Mouse (Mus musculus) lung, embryonic 16.5 days (tissue): ENCODE data around the gene Zbtb8b. TPM values are rescaled to one million over a fixed set of nuclear protein-coding genes. Genes with fewer than 3 reads are reported as not detected.

ENCODE experiments used
- ATAC-seq: fragments of 200-750 bp; cut with Nextera tagmentation; 2 replicates; pipeline ENCODE4 v1.8.0; 2017; ENCODE audit warnings: low read depth, mild to moderate bottlenecking, moderate library complexity
- H3K27ac ChIP-seq: fragments of 300-500 bp; sonication (generic); 2 replicates; pipeline ENCODE4 v1.5.1; 2014; ENCODE audit warnings: mild to moderate bottlenecking, control low read depth, low read length
- H3K27me3 ChIP-seq: fragments of 300-500 bp; sonication (generic); 2 replicates; pipeline ENCODE4 v1.6.1; 2014; ENCODE audit warnings: low read depth, low read length, mixed read lengths; ENCODE audit not compliant: control insufficient read depth, insufficient read depth
- H3K36me3 ChIP-seq: fragments of 300-500 bp; sonication (generic); 2 replicates; pipeline ENCODE4 v1.6.1; 2014; ENCODE audit warnings: low read length; ENCODE audit not compliant: control insufficient read depth, insufficient read depth
- H3K4me1 ChIP-seq: fragments of 300-500 bp; sonication (generic); replicated peaks from 2 replicates; pipeline ENCODE4 v1.6.1; 2014; ENCODE audit warnings: low read length, mixed read lengths; ENCODE audit not compliant: control insufficient read depth, insufficient read depth
- H3K4me2 ChIP-seq: fragments of 300-500 bp; sonication (generic); 2 replicates; pipeline ENCODE4 v1.6.1; 2014; ENCODE audit warnings: low read depth, low read length, control low read depth
- H3K4me3 ChIP-seq: fragments of 300-500 bp; sonication (generic); 2 replicates; pipeline ENCODE4 v1.5.1; 2014; ENCODE audit warnings: mild to moderate bottlenecking, low read length, control low read depth
- H3K9ac ChIP-seq: fragments of 300-500 bp; sonication (generic); 2 replicates; pipeline ENCODE4 v1.6.1; 2014; ENCODE audit warnings: low read length, control low read depth
- H3K9me3 ChIP-seq: fragments of 300-500 bp; sonication (generic); 2 replicates; pipeline ENCODE4 v1.6.1; 2016; ENCODE audit warnings: low read length; ENCODE audit not compliant: control insufficient read depth
- WGBS: fragments of 180-500 bp; shearing (Covaris S2); extraction: QIAGEN DNeasy Blood & Tissue Kit; methylation state at CpG from one replicate; pipeline ENCODE4 v1.1.7; 2014; 5-methylcytosine and 5-hydroxymethylcytosine counted together
- polyA plus RNA-seq: library from polyadenylated mRNA; unstranded; fragments of >200 nt; fragmentation: Nextera tagmentation; extraction: Ambion mirVana; gene quantifications from 2 replicates; pipeline ENCODE4 v1.2.1, GENCODE M21; 2015

Zbtb8b gene
- polyA plus RNA-seq, 1 experiment from 2014 or later, result 2.7 TPM

GRCm38 (mm10) chr4:129382488-129382887 lies 58.2 kb downstream of the Zbtb8b start:
- H3K4me2 ChIP-seq, result no peak overlapping the region
- peak overlapping the region; percentile 55; the same call in 1 of the 2 replicates for H3K27ac ChIP-seq
- H3K4me1 ChIP-seq, result peaks cover 12% of the 10 kb centered on the region
- no peaks in the 10 kb centered on the region for H3K36me3 ChIP-seq
- H3K4me3 ChIP-seq, result no peak overlapping the region
- H3K9ac ChIP-seq, result no peak overlapping the region
- H3K9me3 ChIP-seq, result no peaks in the 10 kb centered on the region
- no peak for ATAC-seq
- no peaks in the 10 kb centered on the region for H3K27me3 ChIP-seq
- WGBS, result 94% methylated on average over 2 of the region's 2 CpGs

- Histone ChIP-seq H3K4me3 (no peak overlapping the region), H3K9ac (no peak overlapping the region), H3K27ac (no peak overlapping the region), H3K36me3 (no peaks in the 10 kb centered on the region), H3K27me3 (no peaks in the 10 kb centered on the region), H3K9me3 (no peaks in the 10 kb centered on the region), H3K4me1 (peaks cover 12% of the 10 kb centered on the region), H3K4me2 (no peak overlapping the region)
- no peak for ATAC-seq
- 85% methylated on average over 9 of the region's 9 CpGs for WGBS
Observed at GRCm38 (mm10) chr4:129382029-129382428, 58.6 kb downstream of the Zbtb8b start.

DNA sequence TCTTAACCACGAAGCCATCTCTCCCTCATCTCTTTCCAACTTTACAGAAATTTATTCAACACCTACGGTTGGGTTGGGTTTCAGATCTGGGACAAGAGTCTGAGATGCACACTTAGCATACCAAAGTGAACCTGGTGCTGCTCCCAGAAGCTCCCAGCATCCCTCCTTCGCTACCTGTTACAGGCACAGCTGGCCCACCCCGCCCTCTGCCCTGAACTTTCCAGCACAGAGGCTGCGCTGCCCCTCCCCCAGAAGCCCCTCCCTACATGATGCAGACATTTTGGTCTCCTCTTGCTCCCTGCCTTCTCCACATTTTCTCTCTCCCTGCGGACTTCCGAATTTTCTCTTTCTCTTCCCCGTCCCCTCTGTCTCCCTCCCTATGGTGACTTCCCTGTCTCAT lies 59.5 kb downstream of the Zbtb8b start:
- Histone ChIP-seq H3K9ac (no peak overlapping the region), H3K4me2 (no peak overlapping the region), H3K36me3 (no peaks in the 10 kb centered on the region), H3K9me3 (no peaks in the 10 kb centered on the region), H3K27me3 (no peaks in the 10 kb centered on the region), H3K27ac (no peak overlapping the region), H3K4me1 (peaks cover 12% of the 10 kb centered on the region), H3K4me3 (no peak overlapping the region)
- 74% methylated on average over 8 of the region's 8 CpGs for WGBS
- no peak for ATAC-seq

DNA sequence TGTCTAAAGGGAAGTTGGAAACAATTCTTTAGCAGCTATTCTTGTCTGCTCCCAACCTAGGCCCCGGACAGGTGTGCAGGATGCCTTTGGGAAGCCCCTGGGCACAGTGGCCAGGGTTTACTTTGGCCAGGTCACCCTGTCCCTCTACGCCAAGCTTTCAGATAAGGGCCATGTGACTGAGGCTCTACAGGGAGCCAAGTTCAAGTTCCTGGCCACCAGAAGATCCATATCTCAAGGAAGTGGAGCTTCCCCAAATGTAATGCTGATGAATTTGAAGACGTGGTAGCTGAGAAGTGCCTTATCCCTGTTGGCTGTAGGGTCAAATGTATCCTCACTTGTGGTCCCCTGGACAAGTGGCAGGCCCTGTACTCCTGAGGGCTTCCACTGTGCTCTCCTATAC lies 60.8 kb downstream of the Zbtb8b start:
- H3K4me2 ChIP-seq, result no peak overlapping the region
- no peaks in the 10 kb centered on the region for H3K9me3 ChIP-seq
- WGBS, result 74% methylated on average over 3 of the region's 3 CpGs
- ATAC-seq, result no peak
- no peak overlapping the region for H3K27ac ChIP-seq
- H3K4me1 ChIP-seq, result peaks cover 9% of the 10 kb centered on the region
- no peaks in the 10 kb centered on the region for H3K27me3 ChIP-seq
- no peak overlapping the region for H3K9ac ChIP-seq
- H3K4me3 ChIP-seq, result no peak overlapping the region
- H3K36me3 ChIP-seq, result no peaks in the 10 kb centered on the region

DNA sequence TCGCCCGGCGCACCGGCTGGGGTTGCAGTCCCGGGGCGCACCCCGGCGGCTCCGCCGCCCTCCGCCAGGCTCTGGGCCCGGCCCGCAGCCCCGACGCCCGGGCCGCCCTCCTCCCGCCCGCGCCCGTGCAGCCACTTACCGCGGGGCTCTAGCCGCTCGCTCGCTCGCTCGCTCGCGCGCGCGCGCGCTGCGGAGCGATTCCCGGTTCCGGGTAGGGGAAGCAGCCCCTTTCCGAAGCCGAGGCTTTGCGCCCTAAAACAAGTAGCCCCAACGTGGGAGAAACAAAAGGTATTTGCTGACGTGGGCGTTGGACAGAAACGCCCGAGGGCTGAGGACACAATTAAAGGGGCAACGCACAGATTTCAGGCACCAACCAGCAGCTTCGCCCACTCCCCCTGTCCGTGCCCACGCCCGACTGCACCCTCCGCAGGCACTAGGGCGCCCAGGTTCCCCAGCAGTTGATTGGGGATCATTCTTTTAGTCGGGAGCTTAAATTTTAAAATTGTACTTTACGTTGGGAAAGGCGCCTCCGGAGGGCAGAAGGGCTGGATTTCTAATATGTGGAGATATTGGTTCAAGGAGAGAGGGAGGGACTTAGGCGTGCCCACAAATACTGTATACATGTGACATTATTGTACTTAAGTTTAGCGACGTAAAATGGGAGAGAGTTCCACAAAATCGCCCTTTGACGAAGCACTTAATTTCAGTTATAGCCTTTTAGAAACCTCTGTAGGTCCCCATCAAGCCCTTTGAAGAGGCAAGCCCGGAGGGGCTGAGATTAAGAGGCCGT lies 62.9 kb downstream of the Zbtb8b start, which contains the start of gene Zbtb8a:
Zbtb8a (minus strand) TSS at position 516 of the 790 bp plus-strand sequence.
- Histone ChIP-seq H3K27ac (peak within 1 kb of the TSS; percentile 94), H3K9ac (peak within 1 kb of the TSS; percentile 84), H3K9me3 (no peaks in the 10 kb centered on the region), H3K4me1 (peaks cover 6% of the 10 kb centered on the region; the same call in 1 of the 2 replicates), H3K36me3 (no peaks in the 10 kb centered on the region), H3K4me3 (peak within 1 kb of the TSS; percentile 68), H3K4me2 (peak within 1 kb of the TSS; percentile 79), H3K27me3 (no peaks in the 10 kb centered on the region)
- peak; percentile 71 for ATAC-seq
- WGBS, result under 1% methylated on average over 58 of the region's 65 CpGs

GRCm38 (mm10) chr4:129376961-129377545 lies 63.6 kb downstream of the Zbtb8b start:
- Histone ChIP-seq H3K4me3 (peak overlapping the region; percentile 68), H3K4me2 (peak overlapping the region; percentile 79), H3K36me3 (no peaks in the 10 kb centered on the region), H3K9me3 (no peaks in the 10 kb centered on the region), H3K27me3 (no peaks in the 10 kb centered on the region), H3K4me1 (peaks cover 6% of the 10 kb centered on the region; the same call in 1 of the 2 replicates), H3K27ac (peak overlapping the region; percentile 94), H3K9ac (peak overlapping the region; percentile 84)
- under 1% methylated on average over 35 of the region's 68 CpGs for WGBS
- ATAC-seq, result peak; percentile 81

DNA sequence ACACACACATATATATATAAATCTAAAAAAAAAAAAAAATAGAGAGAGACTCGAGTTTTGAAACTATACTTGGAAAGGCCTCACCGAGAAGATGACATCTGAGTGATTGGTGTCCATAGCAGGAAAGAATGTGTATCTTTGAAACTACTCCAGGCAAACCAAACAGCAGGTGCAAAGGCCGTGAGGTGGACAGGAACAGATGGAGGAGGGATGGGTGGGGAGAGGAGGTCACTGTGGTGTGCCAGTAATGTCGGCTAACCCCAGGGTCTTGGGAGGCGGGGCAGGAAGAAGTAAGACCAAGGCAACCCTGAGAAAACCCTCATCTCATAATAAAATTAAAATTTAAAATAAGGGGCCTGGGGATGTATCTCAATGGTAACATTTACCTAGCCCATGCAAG lies 64.8 kb downstream of the Zbtb8b start:
- Histone ChIP-seq H3K27ac (no peak overlapping the region), H3K4me2 (peak overlapping the region; percentile 79; the same call in 1 of the 2 replicates), H3K9ac (no peak overlapping the region), H3K9me3 (no peaks in the 10 kb centered on the region), H3K4me3 (no peak overlapping the region), H3K27me3 (no peaks in the 10 kb centered on the region), H3K36me3 (no peaks in the 10 kb centered on the region), H3K4me1 (peaks cover 6% of the 10 kb centered on the region; the same call in 1 of the 2 replicates)
- no peak for ATAC-seq
- WGBS, result 76% methylated on average over 5 of the region's 5 CpGs

Other genes starting within 250 kb of the Zbtb8b start
- 3.4 and 3.8 TPM in 2 replicates for gene C77080, start 179.4 kb downstream of the Zbtb8b start, polyA plus RNA-seq
- gene Sync, start 153.2 kb downstream of the Zbtb8b start, polyA plus RNA-seq, result 0.50 and 0.75 TPM in 2 replicates
- 356 and 390 TPM in 2 replicates for gene Rbbp4, start 105.5 kb downstream of the Zbtb8b start, polyA plus RNA-seq
- gene Zbtb8os, start 105.2 kb downstream of the Zbtb8b start, polyA plus RNA-seq, result 45.5 and 47.3 TPM in 2 replicates
- 21.7 and 22.0 TPM in 2 replicates for gene Zbtb8a, start 62.7 kb downstream of the Zbtb8b start, polyA plus RNA-seq
- gene Bsdc1, start 20.7 kb upstream of the Zbtb8b start, polyA plus RNA-seq, result 25.5 and 29.2 TPM in 2 replicates
- not detected in 2 replicates for gene Tssk3, start 50.2 kb upstream of the Zbtb8b start, polyA plus RNA-seq
- gene Fam229a, start 50.3 kb upstream of the Zbtb8b start, polyA plus RNA-seq, result not detected in 2 replicates
- gene Marcksl1, start 72.7 kb upstream of the Zbtb8b start, polyA plus RNA-seq, result 506 and 544 TPM in 2 replicates
- gene Hdac1, start 101.9 kb upstream of the Zbtb8b start, polyA plus RNA-seq, result 243 and 247 TPM in 2 replicates
- 10.7 and 26.5 TPM in 2 replicates for gene Lck, start 132.8 kb upstream of the Zbtb8b start, polyA plus RNA-seq
- gene Fam167b, start 137.7 kb upstream of the Zbtb8b start, polyA plus RNA-seq, result 5.3 and 6.3 TPM in 2 replicates
- gene Eif3i, start 159.8 kb upstream of the Zbtb8b start, polyA plus RNA-seq, result 229 and 231 TPM in 2 replicates
- gene Tmem234, start 159.8 kb upstream of the Zbtb8b start, polyA plus RNA-seq, result 190 and 198 TPM in 2 replicates
- 3.8 TPM in 2 replicates for gene Dcdc2b, start 173.4 kb upstream of the Zbtb8b start, polyA plus RNA-seq
- gene Iqcc, start 178.2 kb upstream of the Zbtb8b start, polyA plus RNA-seq, result 29.3 and 29.7 TPM in 2 replicates
- 65.8 and 71.1 TPM in 2 replicates for gene Ccdc28b, start 183.1 kb upstream of the Zbtb8b start, polyA plus RNA-seq
- gene Txlna, start 200.2 kb upstream of the Zbtb8b start, polyA plus RNA-seq, result 80.4 and 82.6 TPM in 2 replicates
- gene Kpna6, start 231.9 kb upstream of the Zbtb8b start, polyA plus RNA-seq, result 15.8 and 18.2 TPM in 2 replicates